ENCODE assay signal across 2 mouse cellular contexts in the genomic region with DNA sequence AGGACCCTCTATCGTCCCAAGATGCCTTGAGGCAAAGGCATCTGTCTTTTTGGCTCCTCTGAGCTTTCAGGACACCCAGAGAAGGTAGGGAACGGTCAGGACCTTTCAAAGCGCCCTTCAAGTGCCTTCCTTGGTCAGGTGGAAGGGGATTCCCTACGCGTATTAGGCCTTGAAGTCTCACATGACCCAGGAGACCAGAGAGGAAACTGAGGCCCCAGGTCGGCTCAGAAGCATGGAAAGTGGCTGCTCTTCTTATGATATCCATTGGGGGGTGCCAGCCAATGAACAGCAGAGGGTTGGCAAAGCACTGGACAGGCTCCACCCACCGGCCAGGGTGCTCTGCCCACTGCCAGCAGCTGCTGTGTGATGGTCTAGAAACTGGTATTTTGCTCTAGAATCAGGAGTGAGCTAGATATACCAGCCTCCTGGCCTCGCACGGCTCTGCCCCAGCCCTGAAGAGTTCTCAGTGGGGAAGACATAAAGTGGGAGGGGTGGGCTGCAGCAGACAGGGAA.
TF ChIP-seq lines count a peak whose summit lies in the region.

No protein-coding gene starts in this region.

TF ChIP-seq in CH12.LX, 34 proteins besides CTCF, POLR2A, EP300 and RAD21:
- TF ChIP-seq NRF1 (IDR thresholded peaks at IDR 0.05; ENCODE audit: low read depth, low read length) = no peak
- no peak for TF ChIP-seq E2F4 (IDR thresholded peaks at IDR 0.05; ENCODE audit: insufficient replicate concordance, low read depth, low read length)
- no peak for TF ChIP-seq USF1 (IDR thresholded peaks at IDR 0.05; ENCODE audit: low read depth, low read length)
- TF ChIP-seq USF2 (conservative IDR thresholded peaks at IDR 0.05; ENCODE audit: low read depth, low read length) = no peak
- TF ChIP-seq ZMIZ1 (IDR thresholded peaks at IDR 0.05; ENCODE audit: low read depth, low read length) = 0 out of 2 replicates have a peak, but pooled peaks have one; percentile 25
- peak; percentile 34; the same call in 1 of the 2 replicates for TF ChIP-seq TCF12 (IDR thresholded peaks at IDR 0.05; ENCODE audit: low read depth, low read length)
- TF ChIP-seq ETS1 (conservative IDR thresholded peaks at IDR 0.05; ENCODE audit: low read depth, low read length) = peak; percentile 48; the same call in 1 of the 2 replicates
- 0 out of 2 replicates have a peak, but pooled peaks have one; percentile 36 for TF ChIP-seq SIN3A (IDR thresholded peaks at IDR 0.05; ENCODE audit: low read length)
- TF ChIP-seq SMC3 (IDR thresholded peaks at IDR 0.05; ENCODE audit: low read depth, low read length) = no peak; the same call in 1 of the 2 replicates
- 0 out of 2 replicates have a peak, but pooled peaks have one; percentile 4 for TF ChIP-seq IRF4 (IDR thresholded peaks at IDR 0.05; ENCODE audit: low read depth, low read length)
- TF ChIP-seq CHD1 (IDR thresholded peaks at IDR 0.05; ENCODE audit: low read depth, low read length) = no peak
- TF ChIP-seq POLR2AphosphoS2 (IDR thresholded peaks at IDR 0.05; ENCODE audit: low read depth, low read length) = no peak
- TF ChIP-seq BHLHE40 (IDR thresholded peaks at IDR 0.05; ENCODE audit: low read depth, low read length) = peak; percentile 62

TF ChIP-seq in MEL, 35 proteins besides CTCF, POLR2A, EP300 and RAD21:
- no peak for TF ChIP-seq USF2 (IDR thresholded peaks at IDR 0.05; ENCODE audit: borderline replicate concordance in 1 of 2, insufficient read depth in 1 of 2, low read depth in 1 of 2, low read length in 2 of 2)
- no peak for TF ChIP-seq CHD2 (IDR thresholded peaks at IDR 0.05; ENCODE audit: low read length)
- no peak for TF ChIP-seq TCF12 (IDR thresholded peaks at IDR 0.05; ENCODE audit: low read depth, low read length)
- TF ChIP-seq ZC3H11A (IDR thresholded peaks at IDR 0.05; ENCODE audit: low read depth, low read length) = no peak
- no peak for TF ChIP-seq NRF1 (IDR thresholded peaks at IDR 0.05; ENCODE audit: insufficient read depth, low read depth, low read length, poor library complexity, severe bottlenecking)
- TF ChIP-seq RCOR1 (IDR thresholded peaks at IDR 0.05; ENCODE audit: low read depth, low read length) = no peak
- TF ChIP-seq NELFE (IDR thresholded peaks at IDR 0.05; ENCODE audit: low read depth, low read length) = no peak
- TF ChIP-seq ETS1 (IDR thresholded peaks at IDR 0.05; ENCODE audit: low read depth, low read length) = no peak
